Mouse (Mus musculus): ENCODE measurements around the gene Akap6.

DNA sequence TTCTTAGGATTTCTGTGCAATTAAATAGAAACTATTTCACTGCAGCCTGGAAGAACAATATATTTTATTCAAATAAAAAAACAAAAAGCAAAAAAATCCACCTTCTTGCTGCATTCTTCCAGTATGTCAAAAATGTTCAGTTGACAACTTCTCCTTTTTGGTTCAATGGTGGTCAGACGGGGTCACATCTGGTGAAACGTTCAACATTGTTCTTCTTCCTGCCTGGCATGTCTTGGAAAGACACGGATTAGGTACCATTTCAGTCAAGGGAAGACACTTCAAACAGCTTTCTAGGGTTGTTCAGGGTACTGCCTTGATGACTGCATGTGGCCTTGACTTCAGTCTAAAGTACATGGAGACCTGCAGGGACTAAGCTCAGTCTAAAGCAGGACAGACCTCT lies 258.8 kb downstream of the Akap6 start:
- TF ChIP-seq POLR2A (IDR thresholded peaks at IDR 0.05; ENCODE audit: extremely low read depth, insufficient read depth, low read length) (no peak), CTCF (IDR thresholded peaks at IDR 0.05; ENCODE audit: low read depth, low read length) (no peak)

Measured in liver, adult 2 months (tissue).